Mouse (Mus musculus) cerebellum, postnatal 14 days (tissue): ENCODE measurements around the gene Robo2.

Source experiments
- DNase-seq, 2 experiments: peaks; one replicate each; pipeline ENCODE4 v3.0.0; 2021; ENCODE audit warnings: mixed read lengths in 2 of 2

Gene Robo2

GRCm38 (mm10) chr16:74411481-74412251 lies at the start of gene Robo2:
TSS of gene Robo2 (minus strand) at chr16:74411825.
- peak; percentile 71 to 72 for DNase-seq

DNA sequence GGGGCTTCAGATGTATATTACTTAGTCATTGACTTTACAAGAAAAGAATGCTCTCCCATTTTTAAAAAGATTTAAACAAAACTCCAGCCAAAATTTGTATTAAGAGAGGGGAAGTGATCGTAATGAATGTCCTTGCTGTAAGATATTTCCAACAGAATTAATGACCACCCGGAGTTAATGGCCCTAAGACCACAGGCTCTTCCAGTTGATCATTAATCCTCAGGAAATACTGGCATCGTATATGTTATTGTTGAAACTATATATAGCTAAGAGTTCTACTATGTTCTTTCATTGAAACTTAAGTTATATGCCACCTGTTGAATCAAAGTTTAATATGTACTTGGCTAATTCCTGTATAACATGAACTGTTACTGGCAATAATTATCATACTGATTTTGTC lies 46.5 kb upstream of the Robo2 start:
- DNase-seq: no peak

- DNase-seq: no peak
Observed at GRCm38 (mm10) chr16:74457736-74458135, 46.1 kb upstream of the Robo2 start.

- DNase-seq: no peak
Observed at GRCm38 (mm10) chr16:74456808-74457470, 45.3 kb upstream of the Robo2 start.

DNA sequence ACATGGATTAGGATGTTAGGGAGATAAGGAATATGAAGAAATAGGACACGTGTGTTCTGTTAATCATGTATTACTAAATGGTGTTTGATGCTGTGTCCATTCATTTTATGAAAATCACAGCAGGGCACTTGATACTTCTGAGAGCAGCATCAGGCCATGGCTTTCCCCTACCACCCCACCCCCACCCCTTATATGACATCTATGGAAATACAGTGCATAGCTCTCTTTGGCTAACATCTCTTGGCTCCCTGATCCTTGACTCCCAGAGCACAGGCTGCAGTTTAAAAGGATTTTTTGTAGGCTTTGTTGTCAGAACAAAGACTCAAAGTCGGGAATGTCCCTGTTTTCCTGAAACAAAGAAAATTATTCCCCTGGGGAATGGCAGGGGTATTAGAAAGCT lies 43.6 kb upstream of the Robo2 start:
- DNase-seq: no peak

DNA sequence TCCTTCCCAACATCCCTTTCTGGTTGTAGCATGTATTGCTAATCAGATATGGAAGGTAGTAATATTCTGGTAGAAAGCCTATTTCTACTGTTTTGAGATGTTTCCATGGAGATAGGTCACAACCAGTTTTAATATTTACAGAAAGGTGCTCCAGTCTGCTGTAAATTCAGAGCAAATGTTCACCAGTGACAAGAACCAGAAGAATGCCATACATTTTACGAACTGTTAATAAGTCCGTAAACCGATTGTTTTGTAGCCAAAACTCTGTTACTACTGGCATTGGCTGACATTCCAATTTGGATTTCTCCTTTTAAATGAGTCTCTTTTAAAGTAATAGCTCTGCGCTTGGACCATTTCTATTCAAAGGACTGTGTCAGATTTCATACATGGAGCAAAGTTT lies 36.4 kb upstream of the Robo2 start:
- DNase-seq: no peak

GRCm38 (mm10) chr16:74427071-74427470 lies 15.4 kb upstream of the Robo2 start:
- DNase-seq: no peak

- DNase-seq: no peak
Observed at GRCm38 (mm10) chr16:74420324-74420723, 8.7 kb upstream of the Robo2 start.

DNA sequence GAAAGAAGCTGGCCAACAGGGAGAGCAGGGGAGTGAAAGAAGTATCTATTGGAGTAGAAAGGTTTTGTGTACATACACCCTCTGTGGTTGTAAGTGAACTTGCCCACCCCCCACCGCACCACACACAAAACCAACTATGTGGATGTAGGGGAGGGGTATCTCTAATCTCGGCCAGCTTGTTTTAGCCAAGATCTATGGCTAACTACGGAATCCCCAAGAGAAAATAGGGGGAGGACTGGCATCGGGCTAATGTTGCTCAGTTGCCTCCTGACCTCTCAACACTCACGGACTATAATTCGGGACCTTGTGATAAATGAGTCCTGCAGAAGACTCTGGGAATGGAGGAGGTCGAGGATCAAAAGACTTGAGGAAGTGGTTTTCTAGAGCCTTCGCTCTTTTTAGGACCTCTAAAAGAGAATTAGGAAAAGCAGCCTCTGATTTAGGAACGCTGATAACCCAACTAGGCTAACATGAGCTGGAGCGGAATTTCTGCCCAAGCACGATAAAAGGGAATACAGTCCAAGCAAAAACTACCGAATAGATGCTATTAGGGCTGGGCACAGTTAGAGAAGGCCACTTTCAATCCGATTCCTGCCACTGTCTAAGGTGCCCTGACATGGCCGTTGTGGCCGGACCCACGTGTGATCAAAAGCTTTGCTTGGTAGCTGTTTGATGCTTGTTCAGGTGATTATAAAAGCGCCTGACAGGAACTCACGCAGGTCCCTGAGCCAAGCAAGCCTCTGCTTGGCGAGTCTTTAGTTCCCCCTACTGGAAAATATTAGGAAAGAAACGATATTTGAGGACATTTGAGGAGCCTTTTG lies 1.1 kb upstream of the Robo2 start:
- DNase-seq: peak; percentile 72 to 80

GRCm38 (mm10) chr16:74411021-74411420 lies 604 bp downstream of the Robo2 start:
- peak; percentile 34 to 47 for DNase-seq

DNA sequence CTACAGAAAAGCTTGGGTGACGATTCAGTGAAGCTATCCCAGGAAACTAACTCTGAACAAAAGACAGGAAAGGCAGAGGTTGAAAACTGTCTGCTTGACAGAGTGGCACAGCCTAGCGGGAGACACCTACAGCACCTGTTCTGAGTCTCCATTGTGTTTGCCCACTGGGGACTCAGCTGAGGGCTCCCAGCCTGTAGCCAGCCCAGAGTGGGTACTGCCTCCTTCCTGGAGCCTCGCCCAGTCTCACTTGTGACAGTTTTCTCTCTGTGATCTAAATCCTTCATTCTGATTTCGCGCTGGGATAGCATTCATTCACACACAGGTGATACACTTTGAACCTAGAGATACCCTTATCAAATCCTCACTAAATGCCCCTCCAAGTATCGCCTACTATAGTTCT lies 1.5 kb downstream of the Robo2 start:
- peak; percentile 59 to 67 for DNase-seq

- peak in 1 of 2 experiments; percentile 25 for DNase-seq
Observed at GRCm38 (mm10) chr16:74409548-74409947, 2.1 kb downstream of the Robo2 start.

DNA sequence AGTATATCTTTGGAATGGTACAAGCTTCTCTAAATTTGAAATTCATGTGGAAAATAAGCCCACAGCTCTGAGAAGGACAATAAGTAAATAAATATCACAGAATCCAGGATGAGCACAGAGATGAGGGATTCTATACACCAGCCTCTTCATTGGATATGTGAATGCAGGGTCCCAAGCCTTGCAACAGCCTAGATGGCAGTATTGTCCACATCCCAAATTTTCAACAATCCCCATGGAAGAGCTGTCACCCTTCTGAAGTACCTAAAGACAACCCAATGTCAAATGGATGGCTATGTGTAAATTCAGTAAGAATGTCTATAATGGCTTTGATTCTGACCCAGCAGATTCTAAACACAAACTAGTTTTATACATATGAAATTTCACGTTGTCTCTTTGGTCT lies 3.1 kb downstream of the Robo2 start:
- DNase-seq: peak; percentile 34 to 63

GRCm38 (mm10) chr16:74397291-74397690 lies 14.3 kb downstream of the Robo2 start:
- DNase-seq: no peak

GRCm38 (mm10) chr16:74395678-74396077 lies 15.9 kb downstream of the Robo2 start:
- DNase-seq: no peak

GRCm38 (mm10) chr16:74379458-74379857 lies 32.2 kb downstream of the Robo2 start:
- no peak for DNase-seq

DNA sequence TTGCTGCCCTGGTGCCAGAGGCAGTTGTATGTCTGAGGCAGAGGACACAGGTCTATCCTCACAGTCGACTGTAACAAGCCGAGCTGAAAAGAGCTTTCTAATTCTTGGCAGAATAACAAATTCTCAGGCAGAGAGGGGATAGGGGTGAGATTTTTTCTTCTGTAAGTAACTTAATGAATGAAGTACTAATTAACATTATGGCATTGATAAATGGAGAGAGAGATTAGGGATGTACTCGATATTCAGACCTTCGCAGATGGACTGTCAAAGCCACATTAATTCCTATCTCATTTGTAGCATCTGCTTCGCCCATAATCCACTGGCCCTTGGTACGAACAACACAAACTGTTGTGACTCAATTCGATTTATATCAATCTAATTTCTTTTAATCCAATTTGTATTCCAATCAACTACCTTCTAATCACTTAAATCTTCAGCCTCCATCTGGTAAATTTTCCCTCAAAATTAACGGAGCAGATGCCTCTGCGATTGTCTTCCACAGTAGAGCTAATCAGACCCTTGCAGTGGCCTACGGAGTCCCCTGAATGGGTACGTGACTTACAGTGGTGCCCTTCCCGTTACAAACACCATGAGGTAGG lies 36.2 kb downstream of the Robo2 start:
- peak in 1 of 2 experiments; percentile 15 for DNase-seq

DNA sequence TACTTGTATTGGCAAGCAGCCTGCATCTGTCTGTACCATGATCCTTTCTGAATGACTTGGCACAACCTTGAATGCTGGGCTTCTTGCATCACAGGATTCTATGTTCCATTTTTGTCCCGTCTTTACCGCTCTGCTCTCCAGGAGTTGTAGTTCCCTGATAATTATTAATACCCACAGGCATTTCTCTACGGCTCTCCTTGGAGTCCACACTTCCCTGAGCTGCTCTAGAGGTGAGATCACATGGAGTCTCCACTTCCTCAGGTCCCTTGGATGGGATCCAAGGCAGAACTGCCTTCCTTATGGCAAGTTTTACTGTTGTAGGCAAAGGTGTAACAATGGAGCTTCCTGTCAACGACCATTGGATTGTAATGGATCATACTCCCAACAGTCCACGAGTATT lies 37.1 kb downstream of the Robo2 start:
- DNase-seq: peak; percentile 8 to 30

- DNase-seq: no peak
Observed at GRCm38 (mm10) chr16:74373407-74373806, 38.2 kb downstream of the Robo2 start.

- DNase-seq: no peak
Observed at GRCm38 (mm10) chr16:74372876-74373275, 38.7 kb downstream of the Robo2 start.

DNA sequence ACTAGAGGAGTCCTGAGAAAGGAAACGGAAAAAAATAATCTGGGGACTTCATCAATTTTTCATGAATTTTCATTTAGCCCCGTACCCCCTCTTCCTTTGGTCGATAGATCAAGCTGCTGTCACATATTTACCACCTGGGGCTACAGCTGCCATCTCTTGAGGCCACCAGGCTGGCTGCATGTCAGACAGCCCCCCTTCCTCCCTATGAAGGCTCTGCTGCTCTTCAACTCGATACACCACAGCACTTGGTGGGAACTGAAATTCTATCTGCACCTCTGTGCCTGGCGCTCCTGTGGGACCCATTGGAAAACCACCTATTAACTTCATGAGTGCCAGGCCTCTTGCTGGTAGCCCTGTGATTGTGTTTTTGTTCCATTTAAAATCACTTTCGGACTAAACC lies 63.2 kb downstream of the Robo2 start:
- DNase-seq: no peak

GRCm38 (mm10) chr16:74338969-74339630 lies 72.5 kb downstream of the Robo2 start:
- DNase-seq: no peak
